Mouse (Mus musculus): Measurements from ENCODE around the gene Lmbrd2.

Lmbrd2 gene

GRCm38 (mm10) chr15:9140252-9140680 is at the start of gene Lmbrd2:
TSS of gene Lmbrd2 (plus strand) at chr15:9140550.
- DNase-seq: peak; percentile 99

- no peak for DNase-seq
Observed at GRCm38 (mm10) chr15:9090662-9091061, 49.7 kb upstream of the Lmbrd2 start.

GRCm38 (mm10) chr15:9093598-9094365 is 46.6 kb upstream of the Lmbrd2 start:
- DNase-seq: no peak

- peak; percentile 64 for DNase-seq
Observed at GRCm38 (mm10) chr15:9094366-9094750, 46.0 kb upstream of the Lmbrd2 start.

- no peak for DNase-seq
Observed at GRCm38 (mm10) chr15:9096865-9097264, 43.5 kb upstream of the Lmbrd2 start.

GRCm38 (mm10) chr15:9100446-9101077 is 39.8 kb upstream of the Lmbrd2 start:
- peak; percentile 21 for DNase-seq

- no peak for DNase-seq
Observed at GRCm38 (mm10) chr15:9106303-9107074, 33.9 kb upstream of the Lmbrd2 start.

GRCm38 (mm10) chr15:9110526-9111347 is 29.6 kb upstream of the Lmbrd2 start:
- DNase-seq: no peak

GRCm38 (mm10) chr15:9111648-9112047 is 28.7 kb upstream of the Lmbrd2 start:
- no peak for DNase-seq

- DNase-seq: no peak
Observed at GRCm38 (mm10) chr15:9113556-9113955, 26.8 kb upstream of the Lmbrd2 start.

- no peak for DNase-seq
Observed at GRCm38 (mm10) chr15:9114131-9114530, 26.2 kb upstream of the Lmbrd2 start.

- DNase-seq: no peak
Observed at GRCm38 (mm10) chr15:9114599-9114998, 25.8 kb upstream of the Lmbrd2 start.

GRCm38 (mm10) chr15:9118852-9119251 is 21.5 kb upstream of the Lmbrd2 start:
- DNase-seq: no peak

GRCm38 (mm10) chr15:9120081-9120480 is 20.3 kb upstream of the Lmbrd2 start:
- DNase-seq: peak; percentile 54

- DNase-seq: no peak
Observed at GRCm38 (mm10) chr15:9122989-9123388, 17.4 kb upstream of the Lmbrd2 start.

GRCm38 (mm10) chr15:9124856-9125255 is 15.5 kb upstream of the Lmbrd2 start:
- DNase-seq: no peak

- DNase-seq: no peak
Observed at GRCm38 (mm10) chr15:9127051-9127791, 13.1 kb upstream of the Lmbrd2 start.

- DNase-seq: no peak
Observed at GRCm38 (mm10) chr15:9130772-9131498, 9.4 kb upstream of the Lmbrd2 start.

- no peak for DNase-seq
Observed at GRCm38 (mm10) chr15:9131499-9131888, 8.9 kb upstream of the Lmbrd2 start.

GRCm38 (mm10) chr15:9132693-9133443 is 7.5 kb upstream of the Lmbrd2 start:
- peak; percentile 22 for DNase-seq

All from right cerebral cortex, adult 18-20 months (tissue).